Mouse (Mus musculus) megakaryocyte, embryonic 14.5 days (primary cell): ENCODE measurements around the gene Wdr81. TPM values are rescaled to one million over a fixed set of nuclear protein-coding genes. Genes with fewer than 3 reads are reported as not detected.

Experiments used
- H3K27me3 ChIP-seq: replicated peaks from 2 replicates; pipeline ENCODE3; 2012; ENCODE audit warnings: inconsistent platforms
- H3K36me3 ChIP-seq: replicated peaks from 2 replicates; pipeline ENCODE3; 2012; ENCODE audit warnings: low read length, inconsistent platforms, mixed read lengths
- H3K4me1 ChIP-seq: 2 replicates; pipeline ENCODE4 v1.6.1; 2012; ENCODE audit warnings: inconsistent platforms
- H3K4me3 ChIP-seq: replicated peaks from 2 replicates; pipeline ENCODE3; 2012; ENCODE audit warnings: moderate library complexity, mild to moderate bottlenecking, inconsistent platforms
- H3K9me3 ChIP-seq: 2 replicates; pipeline ENCODE4 v1.6.1; 2012; ENCODE audit warnings: inconsistent platforms
- FLI1 ChIP-seq: IDR thresholded peaks from 2 replicates; pipeline ENCODE4 v1.6.1; 2012; ENCODE audit warnings: low read length, inconsistent platforms, mixed read lengths
- GATA1 ChIP-seq: IDR thresholded peaks from 3 replicates; pipeline ENCODE4 v1.6.1; 2012; ENCODE audit warnings: mixed read lengths, low read length, inconsistent platforms, borderline replicate concordance
- polyA plus RNA-seq: library from polyadenylated mRNA; stranded (reverse); fragments of >175 nt; gene quantifications from 2 replicates; pipeline ENCODE4 v1.2.3, GENCODE M21; 2012; ENCODE audit warnings: low replicate concordance; ENCODE audit not compliant: insufficient read depth

The Wdr81 gene
- 10.8 and 12.0 TPM in 2 replicates for polyA plus RNA-seq

- peak within 1 kb of the TSS; percentile 94 for H3K4me3 ChIP-seq
- H3K4me1 ChIP-seq, result peaks cover 83% of the 10 kb centered on the region
- H3K9me3 ChIP-seq, result no peaks in the 10 kb centered on the region
- H3K27me3 ChIP-seq, result no peaks in the 10 kb centered on the region
- H3K36me3 ChIP-seq, result peaks cover 38% of the 10 kb centered on the region
- TF ChIP-seq FLI1 (no peak), GATA1 (no peak)
Observed at GRCm38 (mm10) chr11:75453991-75454930, at the start of gene Wdr81. Gene Wdr81 (minus strand): TSS chr11:75454717.

GRCm38 (mm10) chr11:75498126-75498525 is 43.6 kb upstream of the Wdr81 start:
- Histone ChIP-seq H3K27me3 (no peaks in the 10 kb centered on the region), H3K36me3 (peaks cover 99% of the 10 kb centered on the region)
- TF ChIP-seq GATA1, result no peak
- no peak for TF ChIP-seq FLI1

GRCm38 (mm10) chr11:75494296-75495049 is 40.0 kb upstream of the Wdr81 start:
- Histone ChIP-seq H3K4me1 (peaks cover 27% of the 10 kb centered on the region), H3K36me3 (peaks cover 99% of the 10 kb centered on the region), H3K9me3 (no peaks in the 10 kb centered on the region), H3K4me3 (no peak overlapping the region), H3K27me3 (no peaks in the 10 kb centered on the region)
- TF ChIP-seq FLI1 (no peak), GATA1 (no peak)

More at GRCm38 (mm10) chr11:75498126-75498525, 43.6 kb upstream of the Wdr81 start:
- H3K4me3 ChIP-seq, result no peak overlapping the region
- H3K9me3 ChIP-seq, result no peaks in the 10 kb centered on the region
- H3K4me1 ChIP-seq, result peaks cover 24% of the 10 kb centered on the region

GRCm38 (mm10) chr11:75487496-75487895 is 33.0 kb upstream of the Wdr81 start:
- H3K27me3 ChIP-seq, result no peaks in the 10 kb centered on the region
- no peaks in the 10 kb centered on the region for H3K9me3 ChIP-seq
- H3K4me3 ChIP-seq, result peak overlapping the region; percentile 98
- H3K4me1 ChIP-seq, result peaks cover 28% of the 10 kb centered on the region
- no peak for TF ChIP-seq FLI1
- TF ChIP-seq GATA1, result no peak
- peaks cover 45% of the 10 kb centered on the region for H3K36me3 ChIP-seq

GRCm38 (mm10) chr11:75486601-75487285 is 32.2 kb upstream of the Wdr81 start, which contains the start of gene Prpf8:
Gene Prpf8 (plus strand): TSS chr11:75486816.
- H3K27me3 ChIP-seq, result no peaks in the 10 kb centered on the region
- H3K36me3 ChIP-seq, result peaks cover 38% of the 10 kb centered on the region
- H3K9me3 ChIP-seq, result no peaks in the 10 kb centered on the region
- H3K4me1 ChIP-seq, result peaks cover 28% of the 10 kb centered on the region
- no peak for TF ChIP-seq GATA1
- TF ChIP-seq FLI1, result no peak
- peak within 1 kb of the TSS; percentile 98 for H3K4me3 ChIP-seq

GRCm38 (mm10) chr11:75486192-75486591 is 31.7 kb upstream of the Wdr81 start:
- no peak for TF ChIP-seq FLI1
- TF ChIP-seq GATA1, result no peak
- Histone ChIP-seq H3K4me3 (peak overlapping the region; percentile 98), H3K27me3 (no peaks in the 10 kb centered on the region), H3K9me3 (no peaks in the 10 kb centered on the region), H3K36me3 (peaks cover 32% of the 10 kb centered on the region), H3K4me1 (peaks cover 31% of the 10 kb centered on the region)

- TF ChIP-seq FLI1 (no peak), GATA1 (no peak)
- Histone ChIP-seq H3K27me3 (no peaks in the 10 kb centered on the region), H3K9me3 (peaks cover 7% of the 10 kb centered on the region), H3K4me1 (peaks cover 21% of the 10 kb centered on the region), H3K4me3 (no peak overlapping the region), H3K36me3 (peaks cover 3% of the 10 kb centered on the region)
Observed at GRCm38 (mm10) chr11:75473376-75473775, 18.9 kb upstream of the Wdr81 start.

- Histone ChIP-seq H3K27me3 (no peaks in the 10 kb centered on the region), H3K4me3 (no peak overlapping the region), H3K4me1 (peaks cover 29% of the 10 kb centered on the region), H3K36me3 (peaks cover 3% of the 10 kb centered on the region), H3K9me3 (peaks cover 7% of the 10 kb centered on the region)
- TF ChIP-seq FLI1 (no peak), GATA1 (no peak)
Observed at GRCm38 (mm10) chr11:75472469-75473081, 18.1 kb upstream of the Wdr81 start.

- Histone ChIP-seq H3K9me3 (peaks cover 7% of the 10 kb centered on the region), H3K4me1 (peaks cover 41% of the 10 kb centered on the region), H3K36me3 (peaks cover 17% of the 10 kb centered on the region), H3K27me3 (no peaks in the 10 kb centered on the region), H3K4me3 (no peak overlapping the region)
- no peak for TF ChIP-seq GATA1
- no peak for TF ChIP-seq FLI1
Observed at GRCm38 (mm10) chr11:75470675-75471074, 16.2 kb upstream of the Wdr81 start.
